Mouse (Mus musculus): ENCODE data around the gene Ttll6.

The Ttll6 gene

GRCm38 (mm10) chr11:96194961-96195640 lies 61.5 kb downstream of the Ttll6 start:
- no peak for DNase-seq (ENCODE audit: low spot score in 2 of 2)

GRCm38 (mm10) chr11:96195769-96196280 lies 62.2 kb downstream of the Ttll6 start:
- no peak for DNase-seq (ENCODE audit: low spot score in 2 of 2)

GRCm38 (mm10) chr11:96198642-96199041 lies 65.1 kb downstream of the Ttll6 start:
- DNase-seq (ENCODE audit: low spot score in 2 of 2), result no peak

GRCm38 (mm10) chr11:96199181-96200086 lies 65.8 kb downstream of the Ttll6 start:
- DNase-seq (ENCODE audit: low spot score in 2 of 2), result no peak

DNA sequence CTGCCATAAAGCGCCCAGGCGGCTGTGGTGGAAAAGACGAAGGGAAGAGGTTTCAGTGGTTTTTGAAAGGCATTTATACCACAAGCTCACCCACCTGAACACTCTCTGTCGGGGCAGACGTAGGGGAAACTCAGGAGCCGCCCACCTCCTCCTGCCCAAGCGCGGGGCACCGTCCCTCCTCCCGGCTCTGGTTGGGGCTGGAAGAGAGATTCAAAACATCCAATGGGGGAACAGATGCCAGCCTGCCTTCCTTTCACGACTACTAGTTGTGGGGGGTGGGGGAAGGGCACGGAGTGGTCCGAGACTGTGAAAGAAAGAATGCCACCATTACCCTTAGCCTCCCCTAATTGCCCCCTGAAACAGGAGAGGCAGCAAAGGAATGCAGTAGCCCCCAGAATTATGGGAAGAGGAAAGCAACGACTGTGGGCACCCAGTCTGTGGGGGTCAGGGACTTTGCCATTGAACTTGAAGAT lies 66.6 kb downstream of the Ttll6 start:
- no peak for DNase-seq (ENCODE audit: low spot score in 2 of 2)

- no peak for DNase-seq (ENCODE audit: low spot score in 2 of 2)
Measured at GRCm38 (mm10) chr11:96201741-96202140, 68.2 kb downstream of the Ttll6 start.

- DNase-seq (ENCODE audit: low spot score in 2 of 2), result no peak
Measured at GRCm38 (mm10) chr11:96202401-96203081, 69.0 kb downstream of the Ttll6 start.

- no peak for DNase-seq (ENCODE audit: low spot score in 2 of 2)
Measured at GRCm38 (mm10) chr11:96203182-96203788, 69.7 kb downstream of the Ttll6 start.

DNA sequence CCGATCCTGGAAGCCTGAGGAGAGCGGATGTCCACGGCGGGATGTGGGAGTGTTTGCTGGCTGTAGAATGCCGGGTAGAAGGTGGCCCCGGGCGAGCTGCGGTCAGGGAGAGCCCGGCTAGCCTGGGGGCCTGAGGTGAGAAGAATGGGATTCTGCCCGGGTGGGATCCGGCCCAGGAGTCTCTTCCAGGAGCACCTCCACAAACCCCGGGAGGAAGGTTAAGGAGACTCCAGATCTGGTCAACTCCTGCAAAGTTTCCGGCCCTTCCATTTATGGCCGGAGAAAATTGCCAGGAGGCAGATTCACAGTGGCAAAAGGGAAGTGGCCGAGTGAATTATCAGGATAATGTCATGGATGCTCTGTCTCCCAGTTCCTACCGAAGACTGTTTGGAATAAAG lies 70.2 kb downstream of the Ttll6 start:
- DNase-seq (ENCODE audit: low spot score in 2 of 2), result no peak

GRCm38 (mm10) chr11:96204351-96204750 lies 70.8 kb downstream of the Ttll6 start:
- DNase-seq (ENCODE audit: low spot score in 2 of 2), result no peak

DNA sequence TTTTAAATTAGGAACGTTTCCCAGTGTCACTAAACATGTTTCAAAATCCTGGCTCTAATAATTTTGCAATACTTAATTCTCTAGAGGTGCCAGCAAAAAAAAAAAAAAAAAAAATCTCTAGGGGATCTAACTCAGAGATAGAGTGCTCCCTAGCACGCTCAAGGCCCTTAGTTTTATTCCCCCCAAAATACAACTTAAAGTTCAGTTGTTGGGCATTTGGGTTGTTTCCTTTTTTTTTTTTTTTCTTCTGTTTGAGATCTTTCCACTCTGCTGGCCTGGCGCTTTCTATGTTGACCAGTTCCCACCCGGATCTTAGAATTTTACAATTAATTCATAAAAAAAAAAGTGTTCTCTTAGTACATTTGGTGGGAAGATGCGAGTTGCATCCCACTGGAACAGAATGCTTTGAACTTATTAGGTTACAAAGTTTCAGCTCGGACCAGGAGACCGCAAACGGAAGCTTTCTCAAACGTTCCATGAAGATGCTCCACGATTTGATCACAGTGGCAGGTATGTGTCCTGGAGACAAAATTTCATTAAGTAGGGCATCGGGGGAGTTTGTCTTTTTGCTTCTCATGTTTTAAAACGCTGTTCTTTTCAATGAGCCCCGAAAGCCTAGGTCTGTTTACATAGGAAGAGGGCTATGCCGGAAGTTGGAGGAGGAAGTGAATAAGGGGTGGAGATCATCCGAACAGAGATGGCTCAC lies 72.0 kb downstream of the Ttll6 start:
- no peak for DNase-seq (ENCODE audit: low spot score in 2 of 2)
